Mouse (Mus musculus): ENCODE measurements at regions not wholly inside any gene's neighbourhood (a gene's known extent, or its start where the extent isn't known, plus 50 kb on each side); places are given as distances from the start of the nearest gene placed in this dataset.

DNA sequence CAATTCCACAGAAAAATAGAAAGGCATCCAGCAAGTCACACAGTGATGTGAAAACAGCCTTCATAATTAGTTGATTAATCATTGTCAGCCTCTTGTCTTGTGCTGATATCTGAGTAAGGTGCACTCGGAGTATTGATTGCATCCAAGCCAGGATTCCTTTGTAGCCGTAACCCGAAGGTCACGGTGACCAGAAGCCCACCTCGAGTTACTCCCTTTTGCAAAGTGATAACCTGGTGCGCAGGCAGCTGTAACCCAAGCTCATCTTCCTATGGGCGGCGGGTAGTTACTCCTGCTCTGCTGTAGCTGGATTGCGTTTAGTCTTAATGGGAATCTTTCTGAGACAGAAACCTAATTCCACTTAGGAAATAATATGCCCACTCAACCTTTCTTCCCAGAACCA lies 107.0 kb downstream of the Qrsl1 start:
- TF ChIP-seq CTCF (IDR thresholded peaks at IDR 0.05; ENCODE audit: low read depth) (no peak), EP300 (IDR thresholded peaks at IDR 0.05; ENCODE audit: low read depth) (no peak)
